Mouse (Mus musculus): Measurements from ENCODE around the gene Ifnab.

- TF ChIP-seq CTCF (IDR thresholded peaks at IDR 0.05; ENCODE audit: low read depth, low read length) (no peak), GATA1 (IDR thresholded peaks at IDR 0.05; ENCODE audit: borderline replicate concordance, low read length) (no peak)
These were observed 5.9 kb upstream of the Ifnab start for GRCm38 (mm10) chr4:88697108-88697507.
